Mouse (Mus musculus) liver, embryonic 13.5 days (tissue): ENCODE data around the gene Olfr993. TPM values are rescaled to one million over a fixed set of nuclear protein-coding genes. Genes with fewer than 3 reads are reported as not detected.

Experiments
- ATAC-seq: fragments of 200-750 bp; cut with Nextera tagmentation; 2 replicates; pipeline ENCODE4 v1.8.0; 2017; ENCODE audit warnings: low read depth, mild to moderate bottlenecking, moderate number of reproducible peaks, moderate library complexity
- DNase-seq: peaks from one replicate; pipeline ENCODE4 v3.0.0; 2022
- H3K27ac ChIP-seq: fragments of 300-500 bp; sonication (generic); 2 replicates; pipeline ENCODE4 v1.5.1; 2015; ENCODE audit warnings: moderate library complexity, mild to moderate bottlenecking, inconsistent platforms
- H3K27me3 ChIP-seq: fragments of 300-500 bp; sonication (generic); 2 replicates; pipeline ENCODE4 v1.6.1; 2015; ENCODE audit warnings: mild to moderate bottlenecking, inconsistent platforms
- H3K36me3 ChIP-seq: fragments of 300-500 bp; sonication (generic); 2 replicates; pipeline ENCODE4 v1.6.1; 2015; ENCODE audit warnings: mild to moderate bottlenecking, inconsistent platforms
- H3K4me1 ChIP-seq: fragments of 300-500 bp; sonication (generic); replicated peaks from 2 replicates; pipeline ENCODE4 v1.6.1; 2015; ENCODE audit warnings: inconsistent platforms
- H3K4me2 ChIP-seq: fragments of 300-500 bp; sonication (generic); 2 replicates; pipeline ENCODE4 v1.6.1; 2015; ENCODE audit warnings: inconsistent platforms, mild to moderate bottlenecking, moderate library complexity
- H3K4me3 ChIP-seq: fragments of 300-500 bp; sonication (generic); replicated peaks from 2 replicates; pipeline ENCODE4 v1.5.1; 2015; ENCODE audit warnings: mild to moderate bottlenecking, inconsistent platforms
- H3K9ac ChIP-seq: fragments of 300-500 bp; sonication (generic); 2 replicates; pipeline ENCODE4 v1.6.1; 2015; ENCODE audit warnings: mild to moderate bottlenecking, inconsistent platforms
- H3K9me3 ChIP-seq: fragments of 300-500 bp; sonication (generic); replicated peaks from 2 replicates; pipeline ENCODE4 v1.6.1; 2016; ENCODE audit warnings: inconsistent platforms
- WGBS: fragments of 180-500 bp; shearing (Covaris S2); methylation state at CpG from one replicate; pipeline ENCODE4 v1.1.7; 2015; ENCODE audit not compliant: insufficient replicate concordance; 5-methylcytosine and 5-hydroxymethylcytosine counted together
- polyA plus RNA-seq: library from polyadenylated mRNA; unstranded; fragments of >200 nt; fragmentation: Nextera tagmentation; extraction: Ambion mirVana; gene quantifications from 2 replicates; pipeline ENCODE4 v1.2.1, GENCODE M21; 2015

The Olfr993 gene
- not detected in 2 replicates for polyA plus RNA-seq

DNA sequence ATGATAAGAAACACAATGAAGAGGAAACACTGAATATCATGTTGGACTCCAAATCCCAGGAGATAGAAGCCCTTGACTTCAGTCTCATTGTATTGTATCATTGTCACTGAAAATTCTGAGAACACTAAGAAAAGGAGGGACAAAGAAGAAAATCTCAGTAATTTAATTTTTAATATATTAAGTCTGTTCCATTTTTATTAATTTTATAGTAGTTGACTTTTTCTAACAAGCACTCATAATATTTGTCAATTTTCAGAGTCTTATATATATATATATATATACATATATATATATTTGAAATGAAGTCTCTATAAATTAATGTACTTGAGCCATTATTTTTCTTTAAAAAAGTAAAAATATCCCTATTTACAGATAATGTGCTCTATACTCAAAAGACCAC, at the start of gene Olfr993:
Olfr993 (minus strand) TSS at position 101 of the 400 bp plus-strand sequence.
- H3K4me2 ChIP-seq, result no peak within 1 kb of the TSS
- ATAC-seq, result no peak
- no peaks in the 10 kb centered on the region for H3K27me3 ChIP-seq
- no peak for DNase-seq
- H3K27ac ChIP-seq, result no peak within 1 kb of the TSS
- H3K4me1 ChIP-seq, result no peaks in the 10 kb centered on the region
- no peak within 1 kb of the TSS for H3K9ac ChIP-seq
- no peaks in the 10 kb centered on the region for H3K36me3 ChIP-seq
- H3K9me3 ChIP-seq, result no peaks in the 10 kb centered on the region
- H3K4me3 ChIP-seq, result no peak within 1 kb of the TSS

DNA sequence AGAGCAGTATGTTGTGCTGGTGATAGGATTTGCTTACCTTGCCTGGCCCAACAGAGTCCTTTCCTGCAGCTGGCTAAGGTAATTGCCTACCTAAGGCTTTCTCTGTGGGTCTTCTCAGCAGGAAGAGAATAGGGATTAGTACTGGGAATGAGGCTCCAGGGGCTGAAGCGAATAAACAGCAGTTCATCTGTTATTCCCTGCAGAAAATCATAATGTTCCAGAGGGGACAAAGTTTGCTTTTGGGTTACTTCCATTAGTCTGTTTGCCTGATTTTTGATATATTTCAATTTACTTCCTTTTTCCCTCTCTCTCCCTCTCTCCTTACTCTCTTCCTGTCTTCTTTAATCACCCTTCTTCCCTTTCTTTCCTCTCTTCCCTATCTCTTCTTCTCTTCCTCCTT, 28.9 kb upstream of the Olfr993 start, which contains the start of gene Olfr995:
Olfr995 (minus strand) TSS at position 101 of the 400 bp plus-strand sequence.
- 13% methylated on average over 1 of the region's 1 CpGs for WGBS

DNA sequence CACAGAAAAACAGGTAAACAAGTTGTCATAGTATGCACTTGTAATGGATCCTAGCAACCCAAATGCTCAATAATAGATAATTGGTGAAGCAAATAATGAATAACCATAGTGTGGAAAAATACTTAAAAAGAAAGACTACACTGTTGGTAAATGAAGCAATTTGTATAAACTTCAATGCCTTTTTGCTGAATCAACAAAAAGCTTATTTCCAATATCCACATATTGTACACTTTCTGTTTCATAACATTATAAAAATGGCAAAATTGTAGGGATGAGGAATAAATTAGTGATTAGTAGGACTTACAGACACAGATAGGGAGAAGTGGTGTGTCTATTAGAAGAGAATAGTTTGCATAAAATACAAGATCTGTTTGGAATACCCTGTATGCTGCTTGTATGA, 27.9 kb upstream of the Olfr993 start:
- Histone ChIP-seq H3K9ac (no peak overlapping the region), H3K27me3 (no peaks in the 10 kb centered on the region), H3K4me3 (no peak overlapping the region), H3K9me3 (no peaks in the 10 kb centered on the region), H3K36me3 (no peaks in the 10 kb centered on the region), H3K4me1 (no peaks in the 10 kb centered on the region), H3K27ac (no peak overlapping the region), H3K4me2 (no peak overlapping the region)
- DNase-seq (no peak), ATAC-seq (no peak)

More for the DNA sequence above, 28.9 kb upstream of the Olfr993 start, which contains the start of gene Olfr995:
- H3K27me3 ChIP-seq, result no peaks in the 10 kb centered on the region
- H3K27ac ChIP-seq, result no peak within 1 kb of the TSS
- no peaks in the 10 kb centered on the region for H3K36me3 ChIP-seq
- H3K4me3 ChIP-seq, result no peak within 1 kb of the TSS
- no peak within 1 kb of the TSS for H3K9ac ChIP-seq
- ATAC-seq (no peak), DNase-seq (no peak)
- no peaks in the 10 kb centered on the region for H3K4me1 ChIP-seq
- H3K9me3 ChIP-seq, result no peaks in the 10 kb centered on the region
- H3K4me2 ChIP-seq, result no peak within 1 kb of the TSS

DNA sequence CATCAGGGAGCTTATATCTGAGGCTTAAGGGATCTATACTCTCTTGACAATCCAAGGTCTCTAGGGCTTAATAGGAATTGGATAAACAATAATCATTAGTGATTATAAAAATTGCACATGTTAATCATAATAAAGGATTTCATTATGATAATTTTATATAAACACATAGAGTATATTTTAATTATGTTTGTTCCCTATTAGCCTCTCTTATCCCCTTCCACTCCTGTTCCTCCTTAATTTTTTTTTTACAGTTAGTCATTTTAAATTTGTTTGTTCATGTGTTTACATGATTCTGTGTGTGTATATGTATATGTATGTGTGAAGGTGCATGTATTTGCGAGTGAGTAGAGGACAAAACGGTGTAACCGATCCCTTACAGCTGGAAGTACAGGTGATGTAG, 21.7 kb upstream of the Olfr993 start, which contains the start of gene Olfr994:
Olfr994 (minus strand) TSS at position 101 of the 400 bp plus-strand sequence.
- Histone ChIP-seq H3K4me1 (no peaks in the 10 kb centered on the region), H3K9me3 (no peaks in the 10 kb centered on the region), H3K27me3 (no peaks in the 10 kb centered on the region), H3K4me2 (no peak within 1 kb of the TSS), H3K9ac (no peak within 1 kb of the TSS), H3K36me3 (no peaks in the 10 kb centered on the region), H3K4me3 (no peak within 1 kb of the TSS), H3K27ac (no peak within 1 kb of the TSS)
- ATAC-seq (no peak), DNase-seq (no peak)
- 81% methylated on average over 3 of the region's 3 CpGs for WGBS

DNA sequence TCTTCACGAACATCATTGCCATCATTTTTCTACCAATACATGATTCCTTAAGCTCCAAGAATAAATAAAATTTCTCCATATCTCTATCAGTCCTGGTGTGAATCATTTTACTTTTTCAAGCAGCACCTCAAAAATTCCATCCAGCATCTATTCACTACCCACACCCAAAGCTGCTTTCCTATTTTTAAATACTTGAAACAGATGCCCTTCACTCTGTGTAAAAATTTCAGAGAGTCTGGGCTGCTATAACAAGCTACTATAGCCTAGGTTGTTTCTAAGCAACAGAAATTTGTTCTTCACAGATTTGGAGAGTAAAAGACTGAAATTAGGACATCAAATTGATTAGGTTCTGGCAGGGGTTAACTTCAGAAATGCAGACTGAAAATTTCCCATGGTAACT, 11.2 kb upstream of the Olfr993 start:
- WGBS, result 42% methylated on average over 1 of the region's 1 CpGs
- ATAC-seq (no peak), DNase-seq (no peak)
- Histone ChIP-seq H3K27ac (no peak overlapping the region), H3K4me1 (no peaks in the 10 kb centered on the region), H3K4me3 (no peak overlapping the region), H3K27me3 (no peaks in the 10 kb centered on the region), H3K9me3 (no peaks in the 10 kb centered on the region), H3K9ac (no peak overlapping the region), H3K36me3 (no peaks in the 10 kb centered on the region), H3K4me2 (no peak overlapping the region)

DNA sequence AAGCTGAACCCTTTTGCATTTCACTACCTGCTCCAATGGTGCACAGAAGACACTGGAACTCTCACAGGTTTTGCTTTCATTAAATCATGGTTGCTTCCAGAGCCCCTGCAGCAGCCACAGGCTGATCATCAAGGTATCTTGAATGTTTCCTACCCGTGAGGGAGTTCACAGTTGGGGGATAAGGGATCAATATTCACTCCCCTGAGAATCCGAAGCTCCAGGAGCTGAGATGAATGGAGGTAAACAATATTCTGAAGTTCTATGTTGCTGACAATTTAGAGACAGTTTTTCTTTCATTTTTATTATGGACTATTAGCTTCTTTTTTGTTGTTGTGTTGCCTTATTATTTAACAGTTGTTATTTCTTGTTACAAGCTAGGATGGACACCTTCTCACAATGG, 5.3 kb downstream of the Olfr993 start, which contains the start of gene Olfr992:
Olfr992 (minus strand) TSS at position 101 of the 400 bp plus-strand sequence.
- Histone ChIP-seq H3K4me1 (no peaks in the 10 kb centered on the region), H3K36me3 (no peaks in the 10 kb centered on the region), H3K4me3 (no peak within 1 kb of the TSS), H3K9me3 (no peaks in the 10 kb centered on the region), H3K9ac (no peak within 1 kb of the TSS), H3K27ac (no peak within 1 kb of the TSS), H3K27me3 (no peaks in the 10 kb centered on the region), H3K4me2 (no peak within 1 kb of the TSS)
- DNase-seq (no peak), ATAC-seq (no peak)
- 35% methylated on average over 2 of the region's 2 CpGs for WGBS

Other genes starting within 250 kb of the Olfr993 start
- 0.10 and 0.12 TPM in 2 replicates for gene Lrrc55, start 217.7 kb downstream of the Olfr993 start, polyA plus RNA-seq
- gene Olfr987, start 75.6 kb downstream of the Olfr993 start, polyA plus RNA-seq, result not detected in 2 replicates
- not detected in 2 replicates for gene Olfr988, start 51.6 kb downstream of the Olfr993 start, polyA plus RNA-seq
- gene Olfr992, start 5.4 kb downstream of the Olfr993 start, polyA plus RNA-seq, result not detected in 2 replicates
- gene Olfr994, start 21.6 kb upstream of the Olfr993 start, polyA plus RNA-seq, result not detected in 2 replicates
- not detected in 2 replicates for gene Olfr995, start 28.8 kb upstream of the Olfr993 start, polyA plus RNA-seq
- not detected in 2 replicates for gene 4833423E24Rik, start 104.1 kb upstream of the Olfr993 start, polyA plus RNA-seq
- not detected in 2 replicates for gene Olfr996, start 164.3 kb upstream of the Olfr993 start, polyA plus RNA-seq
- not detected in 2 replicates for gene Olfr998, start 174.1 kb upstream of the Olfr993 start, polyA plus RNA-seq
- gene Olfr1000, start 197.0 kb upstream of the Olfr993 start, polyA plus RNA-seq, result not detected in 2 replicates
- gene Olfr1002, start 235.8 kb upstream of the Olfr993 start, polyA plus RNA-seq, result not detected in 2 replicates
- gene Olfr154, start 249.6 kb upstream of the Olfr993 start, polyA plus RNA-seq, result not detected in 2 replicates